Mouse (Mus musculus): ENCODE results near the gene Myh11. TPM values are rescaled to one million over a fixed set of nuclear protein-coding genes. Genes with fewer than 3 reads are reported as not detected.
A peak's percentile ranks its signal among the peaks of the same experiment; 100 is the strongest.
"Not testable (repeated sequence)": the region's sequence is repeated elsewhere in the genome, so short reads cannot be mapped to it uniquely, and the experiment has no call there.

Myh11 gene
- total and polyA plus RNA-seq, 2 experiments from 2014 or later: 0.74 to 0.99 TPM

- Histone ChIP-seq H3K36me3 (ENCODE audit: insufficient read depth, low read length) (no peaks in the 10 kb centered on the region), H3K9me3 (ENCODE audit: low read length) (no peaks in the 10 kb centered on the region), H3K4me2 (ENCODE audit: low read depth, low read length) (peak overlapping the region; percentile 69), H3K9ac (replicated peaks; ENCODE audit: low read length) (peak overlapping the region; percentile 72), H3K4me1 (ENCODE audit: insufficient read depth, low read length) (0 out of 2 replicates have a peak, but pooled peaks cover 3% of the 10 kb centered on the region), H3K27ac (peak overlapping the region; percentile 97), H3K4me3 (ENCODE audit: low read length) (peak overlapping the region; percentile 87), H3K27me3 (ENCODE audit: insufficient read depth, low read length) (no peaks in the 10 kb centered on the region)
- peak; percentile 93 for TF ChIP-seq CTCF (IDR thresholded peaks at IDR 0.05; ENCODE audit: low read depth)
- ATAC-seq (no peak; the same call in 1 of the 2 replicates), DNase-seq (ENCODE audit: low spot score) (peak; percentile 92)
- WGBS: under 1% methylated on average over 10 of the region's 10 CpGs
Measured at GRCm38 (mm10) chr16:14159746-14160131, 131.4 kb downstream of the Myh11 start.

- TF ChIP-seq CTCF (IDR thresholded peaks at IDR 0.05; ENCODE audit: low read depth): no peak; the same call in 1 of the 2 replicates
- no peaks in the 10 kb centered on the region for H3K36me3 ChIP-seq (ENCODE audit: insufficient read depth, low read length)
- H3K4me3 ChIP-seq (ENCODE audit: low read length): peak overlapping the region; percentile 87
- H3K4me1 ChIP-seq (ENCODE audit: insufficient read depth, low read length): 0 out of 2 replicates have a peak, but pooled peaks cover 3% of the 10 kb centered on the region
- ATAC-seq (peak; percentile 98), DNase-seq (ENCODE audit: low spot score) (peak; percentile 98)
- peak overlapping the region; percentile 97 for H3K27ac ChIP-seq
- no peaks in the 10 kb centered on the region for H3K27me3 ChIP-seq (ENCODE audit: insufficient read depth, low read length)
- 1% methylated on average over 57 of the region's 58 CpGs for WGBS
- peak overlapping the region; percentile 72 for H3K9ac ChIP-seq (replicated peaks; ENCODE audit: low read length)
- peak overlapping the region; percentile 69 for H3K4me2 ChIP-seq (ENCODE audit: low read depth, low read length)
- no peaks in the 10 kb centered on the region for H3K9me3 ChIP-seq (ENCODE audit: low read length)
Measured at GRCm38 (mm10) chr16:14158936-14159745, 132.0 kb downstream of the Myh11 start.

- H3K4me2 ChIP-seq (ENCODE audit: low read depth, low read length): peak overlapping the region; percentile 67
- H3K9me3 ChIP-seq (ENCODE audit: low read length): no peaks in the 10 kb centered on the region
- no peaks in the 10 kb centered on the region for H3K36me3 ChIP-seq (ENCODE audit: insufficient read depth, low read length)
- H3K4me1 ChIP-seq (ENCODE audit: insufficient read depth, low read length): 0 out of 2 replicates have a peak, but pooled peaks cover 3% of the 10 kb centered on the region
- peak overlapping the region; percentile 68 for H3K9ac ChIP-seq (replicated peaks; ENCODE audit: low read length)
- DNase-seq (ENCODE audit: low spot score) (no peak), ATAC-seq (no peak)
- 9% methylated on average over 7 of the region's 7 CpGs for WGBS
- peak overlapping the region; percentile 87 for H3K4me3 ChIP-seq (ENCODE audit: low read length)
- TF ChIP-seq CTCF (IDR thresholded peaks at IDR 0.05; ENCODE audit: low read depth): peak; percentile 10; the same call in 1 of the 2 replicates
- H3K27ac ChIP-seq: peak overlapping the region; percentile 79
- H3K27me3 ChIP-seq (ENCODE audit: insufficient read depth, low read length): no peaks in the 10 kb centered on the region
Measured at GRCm38 (mm10) chr16:14158536-14158935, 132.6 kb downstream of the Myh11 start.

GRCm38 (mm10) chr16:14156312-14156711 is 134.9 kb downstream of the Myh11 start:
- peaks cover 8% of the 10 kb centered on the region for H3K36me3 ChIP-seq (ENCODE audit: insufficient read depth, low read length)
- 84% methylated on average over 6 of the region's 6 CpGs for WGBS

GRCm38 (mm10) chr16:14155638-14156037 is 135.5 kb downstream of the Myh11 start:
- H3K27ac ChIP-seq; ATAC-seq; DNase-seq (ENCODE audit: low spot score); H3K4me3 ChIP-seq (ENCODE audit: low read length); H3K4me2 ChIP-seq (ENCODE audit: low read depth, low read length); H3K4me1 ChIP-seq (ENCODE audit: insufficient read depth, low read length); H3K9ac ChIP-seq (replicated peaks; ENCODE audit: low read length); H3K36me3 ChIP-seq (ENCODE audit: insufficient read depth, low read length); H3K27me3 ChIP-seq (ENCODE audit: insufficient read depth, low read length); H3K9me3 ChIP-seq (ENCODE audit: low read length): not testable (repeated sequence)
- 63% methylated on average over 1 of the region's 2 CpGs for WGBS

More at GRCm38 (mm10) chr16:14156312-14156711, 134.9 kb downstream of the Myh11 start:
- no peaks in the 10 kb centered on the region for H3K27me3 ChIP-seq (ENCODE audit: insufficient read depth, low read length)
- no peak overlapping the region for H3K4me2 ChIP-seq (ENCODE audit: low read depth, low read length)
- no peaks in the 10 kb centered on the region for H3K9me3 ChIP-seq (ENCODE audit: low read length)
- H3K9ac ChIP-seq (replicated peaks; ENCODE audit: low read length): no peak overlapping the region
- ATAC-seq (no peak), DNase-seq (ENCODE audit: low spot score) (no peak)
- TF ChIP-seq CTCF (IDR thresholded peaks at IDR 0.05; ENCODE audit: low read depth): no peak
- H3K4me1 ChIP-seq (ENCODE audit: insufficient read depth, low read length): 0 out of 2 replicates have a peak, but pooled peaks cover 3% of the 10 kb centered on the region
- H3K27ac ChIP-seq: no peak overlapping the region
- no peak overlapping the region for H3K4me3 ChIP-seq (ENCODE audit: low read length)

GRCm38 (mm10) chr16:14151718-14152117 is 139.5 kb downstream of the Myh11 start:
- Histone ChIP-seq H3K36me3 (ENCODE audit: insufficient read depth, low read length) (peaks cover 20% of the 10 kb centered on the region), H3K4me3 (ENCODE audit: low read length) (no peak overlapping the region), H3K4me2 (ENCODE audit: low read depth, low read length) (no peak overlapping the region), H3K27me3 (ENCODE audit: insufficient read depth, low read length) (no peaks in the 10 kb centered on the region), H3K9ac (replicated peaks; ENCODE audit: low read length) (no peak overlapping the region), H3K27ac (no peak overlapping the region), H3K9me3 (ENCODE audit: low read length) (no peaks in the 10 kb centered on the region), H3K4me1 (ENCODE audit: insufficient read depth, low read length) (no peaks in the 10 kb centered on the region)
- no peak for TF ChIP-seq CTCF (IDR thresholded peaks at IDR 0.05; ENCODE audit: low read depth)
- ATAC-seq: no peak
- 92% methylated on average over 4 of the region's 4 CpGs for WGBS
- DNase-seq (ENCODE audit: low spot score): no peak

- Histone ChIP-seq H3K27ac (no peak overlapping the region), H3K4me3 (ENCODE audit: low read length) (no peak overlapping the region), H3K27me3 (ENCODE audit: insufficient read depth, low read length) (no peaks in the 10 kb centered on the region), H3K36me3 (ENCODE audit: insufficient read depth, low read length) (peaks cover 42% of the 10 kb centered on the region), H3K4me2 (ENCODE audit: low read depth, low read length) (no peak overlapping the region), H3K9me3 (ENCODE audit: low read length) (no peaks in the 10 kb centered on the region), H3K4me1 (ENCODE audit: insufficient read depth, low read length) (no peaks in the 10 kb centered on the region), H3K9ac (replicated peaks; ENCODE audit: low read length) (no peak overlapping the region)
- peak; percentile 38; the same call in 1 of the 2 replicates for TF ChIP-seq CTCF (IDR thresholded peaks at IDR 0.05; ENCODE audit: low read depth)
- ATAC-seq: no peak
- no peak for DNase-seq (ENCODE audit: low spot score)
Measured at GRCm38 (mm10) chr16:14147712-14148111, 143.5 kb downstream of the Myh11 start.

MicroRNA genes within 50 kb of the gene (microRNA counts, 519-probe panel; counts per million panel counts)
- microRNA mmu-miR-484: 3,537 counts per million, percentile 60 among the panel's probes with 10 or more counts

Small RNA genes within 50 kb of the gene (microRNA-seq; reads per million reads assigned to microRNA genes)
- 2,381 to 3,968 reads per million in 2 experiments for gene Mir484

Other genes starting within 250 kb of the Myh11 start
- 19.4 and 26.5 TPM in 2 replicates for gene Nde1, start 128.1 kb downstream of the Myh11 start, total RNA-seq (2014; rRNA removed)
- 25.3 and 28.0 TPM in 2 replicates for gene Nde1, start 128.1 kb downstream of the Myh11 start, polyA plus RNA-seq (2015; fragmentation: Nextera tagmentation; extraction: Ambion mirVana)
- gene Marf1, start 128.0 kb downstream of the Myh11 start, total RNA-seq (2014; rRNA removed): 21.1 and 22.8 TPM in 2 replicates
- gene Marf1, start 128.0 kb downstream of the Myh11 start, polyA plus RNA-seq (2015; fragmentation: Nextera tagmentation; extraction: Ambion mirVana): 7.7 and 8.0 TPM in 2 replicates
- 83.8 and 93.0 TPM in 2 replicates for gene Fopnl, start 26.0 kb upstream of the Myh11 start, total RNA-seq (2014; rRNA removed)
- 206 and 212 TPM in 2 replicates for gene Fopnl, start 26.0 kb upstream of the Myh11 start, polyA plus RNA-seq (2015; fragmentation: Nextera tagmentation; extraction: Ambion mirVana)
- 14.2 and 15.2 TPM in 2 replicates for gene Abcc1, start 70.2 kb upstream of the Myh11 start, total RNA-seq (2014; rRNA removed)
- gene Abcc1, start 70.2 kb upstream of the Myh11 start, polyA plus RNA-seq (2015; fragmentation: Nextera tagmentation; extraction: Ambion mirVana): 9.1 and 9.7 TPM in 2 replicates